Mouse (Mus musculus) olfactory bulb, adult 2 months (tissue): ENCODE measurements around the gene Rnpep. TPM values are rescaled to one million over a fixed set of nuclear protein-coding genes. Genes with fewer than 3 reads are reported as not detected.
A peak's percentile ranks its signal among the peaks of the same experiment; 100 is the strongest.
"Not testable (repeated sequence)": the region's sequence is repeated elsewhere in the genome, so short reads cannot be mapped to it uniquely, and the experiment has no call there.

Experiments
- H3K27ac ChIP-seq: fragments of 200-500 bp; 2 replicates; pipeline ENCODE4 v1.5.1; 2012; ENCODE audit warnings: low read depth, low read length; ENCODE audit not compliant: insufficient read depth
- H3K4me1 ChIP-seq: fragments of 200-500 bp; 2 replicates; pipeline ENCODE4 v1.6.1; 2012; ENCODE audit warnings: low read length; ENCODE audit not compliant: control insufficient read depth, insufficient read depth
- H3K4me3 ChIP-seq: fragments of 200-500 bp; 2 replicates; pipeline ENCODE4 v1.5.1; 2012; ENCODE audit warnings: mild to moderate bottlenecking, low read depth, low read length, moderate library complexity; ENCODE audit not compliant: insufficient read depth
- CTCF ChIP-seq: fragments of 200-500 bp; IDR thresholded peaks from 2 replicates; pipeline ENCODE4 v1.5.1; 2012; ENCODE audit warnings: low read depth, mild to moderate bottlenecking, low read length, moderate library complexity; ENCODE audit not compliant: insufficient read depth
- POLR2A ChIP-seq: fragments of 200-500 bp; IDR thresholded peaks from 2 replicates; pipeline ENCODE4 v1.6.1; 2012; ENCODE audit warnings: mild to moderate bottlenecking, low read depth, low read length, moderate library complexity; ENCODE audit not compliant: insufficient read depth
- WGBS: fragments of 180-500 bp; shearing (Covaris S2); methylation state at CpG from one replicate; pipeline ENCODE4 v1.1.7; 2018; 5-methylcytosine and 5-hydroxymethylcytosine counted together
- polyA plus RNA-seq: library from polyadenylated mRNA; stranded (reverse); fragments of >200 nt; gene quantifications from 2 replicates; pipeline ENCODE4 v1.2.4, GENCODE M21; 2012; ENCODE audit warnings: low replicate concordance; ENCODE audit not compliant: missing spikeins, insufficient read depth, insufficient read length

Rnpep gene
- polyA plus RNA-seq, 1 experiment = not detected

- H3K27ac ChIP-seq = no peak overlapping the region
- TF ChIP-seq CTCF = no peak
- TF ChIP-seq POLR2A = no peak
- 7% methylated on average over 15 of the region's 15 CpGs for WGBS
These were observed 35.4 kb downstream of the Rnpep start for GRCm38 (mm10) chr1:135248434-135248850.

GRCm38 (mm10) chr1:135244014-135244413 lies 39.9 kb downstream of the Rnpep start:
- Histone ChIP-seq H3K4me1 (peaks cover 4% of the 10 kb centered on the region; the same call in 1 of the 2 replicates), H3K4me3 (no peak overlapping the region), H3K27ac (no peak overlapping the region)
- 74% methylated on average over 8 of the region's 8 CpGs for WGBS
- no peak for TF ChIP-seq POLR2A
- no peak for TF ChIP-seq CTCF

More at GRCm38 (mm10) chr1:135248434-135248850, 35.4 kb downstream of the Rnpep start:
- Histone ChIP-seq H3K4me1 (peaks cover 4% of the 10 kb centered on the region; the same call in 1 of the 2 replicates), H3K4me3 (peak overlapping the region; percentile 39)

DNA sequence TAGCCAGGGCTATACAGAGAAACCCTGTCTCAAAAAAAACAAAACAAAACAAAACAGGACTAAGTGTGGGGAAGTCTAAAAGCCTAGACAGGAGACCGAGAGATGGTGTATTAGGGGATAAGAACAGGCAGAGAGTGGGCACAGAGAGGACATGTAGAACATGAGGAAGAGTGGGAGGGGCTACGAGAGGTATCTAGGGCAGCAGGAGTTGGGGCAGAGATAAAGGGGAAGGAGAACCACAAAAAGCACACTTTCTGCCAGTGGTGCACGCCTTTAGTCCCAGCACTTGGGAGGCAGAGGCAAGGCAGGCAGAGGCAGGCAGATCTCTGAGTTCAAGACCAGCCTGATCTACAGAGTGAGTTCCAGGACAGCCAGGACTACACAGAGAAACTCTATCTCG lies 43.7 kb downstream of the Rnpep start:
- not testable (repeated sequence) for H3K27ac ChIP-seq, H3K4me1 ChIP-seq, H3K4me3 ChIP-seq
- WGBS = 90% methylated on average over 4 of the region's 4 CpGs

DNA sequence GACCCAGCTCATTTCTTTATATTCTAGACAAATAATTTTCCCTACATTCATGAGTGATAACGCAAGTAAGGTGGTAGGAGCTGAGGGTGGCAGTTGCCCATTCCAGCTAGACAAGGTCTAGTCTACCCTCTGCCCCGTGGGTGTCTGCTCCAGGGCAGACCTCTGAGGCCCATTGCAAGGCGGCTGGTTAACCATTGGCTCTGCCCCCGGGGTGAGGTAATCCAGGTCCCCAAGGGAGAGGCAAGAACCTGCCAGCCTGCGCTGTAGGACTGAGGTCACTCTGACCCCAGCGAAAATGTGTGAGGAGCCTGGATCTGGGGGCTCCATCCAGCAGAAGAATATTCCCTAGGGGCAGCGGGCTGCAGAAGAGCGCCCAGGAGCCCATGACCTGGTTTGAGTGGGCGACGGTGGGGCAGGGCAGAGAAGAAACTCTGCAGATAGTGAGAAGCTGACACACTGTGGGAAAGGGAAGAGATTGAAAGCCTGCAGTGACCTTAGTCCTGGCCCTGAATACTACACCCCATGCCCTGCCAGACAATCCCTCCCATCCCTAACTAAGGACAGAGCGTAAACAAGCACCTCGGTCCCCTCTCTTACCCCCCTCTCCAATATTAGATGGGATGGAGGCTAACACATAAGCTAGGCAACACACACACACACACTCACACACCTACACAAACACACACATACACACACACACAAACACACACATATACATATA lies 46.6 kb downstream of the Rnpep start:
- 80% methylated on average over 12 of the region's 12 CpGs for WGBS
- Histone ChIP-seq H3K27ac (no peak overlapping the region), H3K4me3 (no peak overlapping the region), H3K4me1 (no peaks in the 10 kb centered on the region)
- no peak for TF ChIP-seq POLR2A
- no peak for TF ChIP-seq CTCF

DNA sequence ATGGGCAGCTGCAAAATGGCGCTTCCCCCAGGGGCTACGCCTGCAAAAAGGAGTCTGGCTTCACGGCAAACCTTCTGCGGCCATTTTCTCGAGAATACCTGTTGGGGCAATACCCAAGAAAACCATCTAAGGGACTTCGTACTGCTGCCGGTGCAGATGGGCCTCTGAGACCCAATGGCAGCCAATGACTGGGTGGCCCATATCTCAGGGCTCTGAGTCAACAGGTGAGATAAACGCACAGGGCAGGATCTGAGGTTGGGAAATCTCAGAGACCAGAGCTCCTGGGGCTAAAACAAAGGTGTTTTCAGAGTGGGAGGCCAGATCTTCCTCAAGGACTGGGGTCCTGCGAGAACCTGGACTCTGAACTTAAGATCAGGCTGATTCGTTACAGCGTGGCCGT lies 49.1 kb downstream of the Rnpep start:
- no peak overlapping the region for H3K4me3 ChIP-seq
- 90% methylated on average over 12 of the region's 12 CpGs for WGBS
- H3K4me1 ChIP-seq = no peaks in the 10 kb centered on the region
- H3K27ac ChIP-seq = no peak overlapping the region
- no peak for TF ChIP-seq CTCF
- TF ChIP-seq POLR2A = no peak

DNA sequence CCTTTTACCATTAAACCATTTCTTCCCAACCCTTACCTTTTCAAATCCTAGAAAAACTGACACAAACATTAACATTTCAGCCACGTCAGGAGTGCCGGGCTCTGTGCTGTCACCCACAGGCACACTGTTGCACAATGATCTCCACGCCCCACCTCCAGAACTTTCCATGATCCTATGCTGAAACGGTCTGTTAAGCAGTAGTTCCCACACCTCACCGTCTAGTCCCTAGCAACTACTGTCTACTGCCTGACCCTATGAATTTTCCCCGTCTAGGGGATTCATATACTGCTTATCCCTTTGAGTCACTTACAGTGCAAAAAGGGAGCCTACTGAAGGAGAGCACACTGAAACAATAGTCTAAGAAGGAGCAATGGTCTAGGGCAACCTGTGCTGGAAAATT lies 49.9 kb downstream of the Rnpep start:
- WGBS = 90% methylated on average over 6 of the region's 6 CpGs
- TF ChIP-seq POLR2A (no peak), CTCF (no peak)
- Histone ChIP-seq H3K4me3 (no peak overlapping the region), H3K4me1 (no peaks in the 10 kb centered on the region), H3K27ac (no peak overlapping the region)

GRCm38 (mm10) chr1:135231878-135232277 lies 52.0 kb downstream of the Rnpep start:
- H3K27ac ChIP-seq, H3K4me1 ChIP-seq, H3K4me3 ChIP-seq: not testable (repeated sequence)
- WGBS = 80% methylated on average over 20 of the region's 20 CpGs

DNA sequence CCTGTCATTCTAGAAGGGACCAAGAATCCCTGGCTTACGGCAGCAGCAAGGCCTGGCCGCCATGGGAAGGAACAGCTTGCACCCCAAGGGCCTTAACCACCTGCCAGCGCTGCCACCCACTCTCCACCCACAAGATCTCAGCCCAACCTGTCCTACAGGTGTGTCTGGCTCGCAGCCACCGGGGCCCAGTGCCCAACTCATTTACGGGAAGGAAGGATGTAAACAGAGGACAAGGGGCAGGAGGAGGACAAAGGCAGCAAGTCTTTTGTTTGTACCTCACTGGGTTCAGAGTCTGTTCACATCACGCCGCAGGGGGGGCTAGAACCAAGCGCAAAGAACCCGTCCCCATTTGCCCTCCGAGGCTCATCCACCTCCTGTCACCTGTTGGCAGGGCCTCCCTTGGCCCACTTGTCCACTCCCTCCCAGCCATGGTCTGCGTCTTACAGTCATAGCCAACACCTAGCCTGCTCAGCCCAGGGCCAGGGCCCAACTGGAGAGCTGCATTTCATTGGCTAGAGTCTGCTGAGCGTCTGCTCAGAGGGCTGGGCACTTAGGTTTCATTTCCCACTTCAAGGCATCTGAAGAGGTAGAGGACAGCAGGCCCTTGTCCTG lies 56.4 kb downstream of the Rnpep start:
- Histone ChIP-seq H3K4me3 (no peak overlapping the region), H3K27ac (no peak overlapping the region), H3K4me1 (no peaks in the 10 kb centered on the region)
- TF ChIP-seq POLR2A (no peak), CTCF (no peak)
- WGBS = 87% methylated on average over 13 of the region's 13 CpGs

DNA sequence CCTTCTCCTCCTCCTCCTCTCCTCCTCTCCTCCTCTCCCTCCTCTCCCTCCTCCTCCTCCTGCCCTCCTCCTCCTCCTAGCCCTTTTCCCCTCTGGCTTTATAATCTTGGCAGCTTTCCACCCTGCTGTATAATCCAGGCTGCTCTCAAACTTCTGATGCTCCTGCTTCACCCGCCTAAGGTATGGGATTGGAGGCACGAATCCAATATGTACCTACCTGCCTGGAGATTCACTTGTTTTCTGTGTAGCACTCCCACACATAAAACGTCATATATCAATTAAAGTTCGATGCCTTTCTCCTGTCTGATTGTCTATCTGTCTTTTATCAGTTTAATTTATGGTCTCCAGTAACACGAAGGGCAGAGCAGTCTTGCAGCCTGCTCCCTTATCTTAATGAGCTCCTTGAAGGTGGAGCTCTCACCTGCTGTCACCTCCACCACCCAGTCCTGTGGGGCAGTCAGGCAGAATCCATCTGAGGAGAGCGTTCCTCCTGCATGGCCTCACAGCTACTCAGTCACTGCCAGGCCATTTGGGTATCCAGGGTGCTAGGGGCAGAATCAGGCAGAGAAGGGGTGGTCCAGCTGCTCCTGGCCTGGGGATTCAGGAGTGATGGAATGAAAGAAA lies 58.8 kb downstream of the Rnpep start:
- Histone ChIP-seq H3K4me3 (no peak overlapping the region), H3K4me1 (no peaks in the 10 kb centered on the region), H3K27ac (no peak overlapping the region)
- no peak for TF ChIP-seq POLR2A
- TF ChIP-seq CTCF = no peak
- 57% methylated on average over 6 of the region's 6 CpGs for WGBS

- WGBS = 82% methylated on average over 3 of the region's 3 CpGs
- H3K27ac ChIP-seq = no peak overlapping the region
- no peak for TF ChIP-seq POLR2A
- TF ChIP-seq CTCF = no peak
- no peaks in the 10 kb centered on the region for H3K4me1 ChIP-seq
- no peak overlapping the region for H3K4me3 ChIP-seq
These were observed 59.7 kb downstream of the Rnpep start for GRCm38 (mm10) chr1:135224147-135224546.
